Mouse (Mus musculus): ENCODE measurements around the gene Nckipsd.

- TF ChIP-seq CTCF (IDR thresholded peaks at IDR 0.05; ENCODE audit: low read depth) = no peak
- no peak for TF ChIP-seq EP300 (IDR thresholded peaks at IDR 0.05; ENCODE audit: low read depth)
These were observed 21.7 kb upstream of the Nckipsd start for GRCm38 (mm10) chr9:108786494-108786893.
